Mouse (Mus musculus): ENCODE results near the gene Tmprss13. TPM values are rescaled to one million over a fixed set of nuclear protein-coding genes. Genes with fewer than 3 reads are reported as not detected.

Tmprss13 gene
- polyA plus RNA-seq, 1 experiment from 2014 or later = 0.05 TPM

DNA sequence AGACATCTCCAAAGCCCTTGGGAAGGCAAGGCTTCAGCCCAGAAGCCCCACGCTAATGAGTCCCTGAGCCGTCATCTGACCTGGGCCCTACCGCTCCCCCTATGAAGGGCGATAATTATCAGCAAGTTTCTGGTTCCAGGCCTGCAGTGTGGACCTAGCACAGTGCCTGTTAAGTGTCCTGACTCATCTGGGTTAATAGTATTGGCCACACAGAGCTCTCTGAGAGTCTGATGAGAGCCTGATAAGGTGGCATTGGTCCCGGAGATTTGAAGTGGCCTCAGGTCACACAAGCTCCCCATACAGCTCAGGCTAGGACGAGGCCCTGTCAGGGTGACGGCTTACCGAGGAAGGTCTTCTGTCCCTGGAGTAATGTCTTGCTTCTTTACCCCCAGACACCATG lies 70.7 kb downstream of the Tmprss13 start:
- WGBS = 89% methylated on average over 8 of the region's 8 CpGs

DNA sequence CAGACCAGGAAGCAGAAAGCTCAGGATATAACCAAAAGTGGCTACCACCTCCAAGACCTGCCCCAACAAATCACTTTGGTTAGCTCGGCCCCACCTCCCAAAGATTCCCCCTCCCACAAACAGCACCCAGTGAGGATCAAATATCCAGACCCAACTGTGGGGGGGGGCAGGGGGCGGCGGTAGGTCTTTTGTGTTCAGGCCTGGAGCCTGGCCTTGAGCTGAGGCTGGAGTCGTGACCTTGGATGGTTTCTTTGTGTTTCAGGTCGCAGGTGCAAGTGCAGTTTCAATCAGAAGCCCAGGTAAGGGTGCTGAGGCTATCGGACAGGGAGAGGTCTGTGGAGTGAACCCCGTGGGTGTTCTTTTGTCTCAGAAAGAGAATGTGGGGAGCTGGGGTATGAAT lies 72.4 kb downstream of the Tmprss13 start:
- Histone ChIP-seq H3K27me3 (replicated peaks) (no peaks in the 10 kb centered on the region), H3K9me3 (no peaks in the 10 kb centered on the region), H3K9ac (no peak overlapping the region), H3K4me2 (replicated peaks) (no peak overlapping the region), H3K27ac (no peak overlapping the region), H3K4me3 (no peak overlapping the region), H3K4me1 (no peaks in the 10 kb centered on the region), H3K36me3 (peaks cover 36% of the 10 kb centered on the region)
- ATAC-seq (ENCODE audit: low FRiP score, low read depth) = no peak
- WGBS = 70% methylated on average over 7 of the region's 7 CpGs

More for the DNA sequence above, 70.7 kb downstream of the Tmprss13 start:
- Histone ChIP-seq H3K27me3 (replicated peaks) (no peaks in the 10 kb centered on the region), H3K4me2 (replicated peaks) (no peak overlapping the region), H3K9me3 (no peaks in the 10 kb centered on the region), H3K4me3 (no peak overlapping the region), H3K27ac (no peak overlapping the region), H3K9ac (no peak overlapping the region), H3K36me3 (peaks cover 24% of the 10 kb centered on the region), H3K4me1 (no peaks in the 10 kb centered on the region)
- no peak for ATAC-seq (ENCODE audit: low FRiP score, low read depth)

DNA sequence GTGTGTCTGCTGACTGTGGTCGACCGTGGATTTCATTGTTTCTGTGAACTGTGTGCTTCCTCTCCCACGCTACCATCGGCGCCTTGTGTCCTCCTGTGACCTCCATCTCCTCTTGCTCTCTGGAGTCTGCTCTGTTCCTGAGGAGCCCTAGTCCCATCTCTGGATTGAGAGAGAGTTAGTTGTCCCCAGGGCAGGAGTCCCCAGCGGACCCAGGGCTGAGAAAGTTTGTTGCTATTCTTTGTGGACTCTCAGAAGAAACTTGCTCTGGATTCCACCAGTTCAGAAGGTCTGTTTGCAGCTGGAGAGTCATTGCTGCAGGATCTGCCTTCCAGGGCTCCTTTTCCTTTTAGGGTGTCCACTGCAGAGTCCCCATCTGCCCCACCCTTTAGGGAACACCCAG lies 76.3 kb downstream of the Tmprss13 start:
- no peaks in the 10 kb centered on the region for H3K4me1 ChIP-seq
- H3K4me2 ChIP-seq (replicated peaks) = no peak overlapping the region
- H3K27ac ChIP-seq = no peak overlapping the region
- peaks cover 36% of the 10 kb centered on the region for H3K36me3 ChIP-seq
- no peak for ATAC-seq (ENCODE audit: low FRiP score, low read depth)
- WGBS = 88% methylated on average over 6 of the region's 6 CpGs
- H3K4me3 ChIP-seq = no peak overlapping the region
- no peak overlapping the region for H3K9ac ChIP-seq
- no peaks in the 10 kb centered on the region for H3K27me3 ChIP-seq (replicated peaks)
- no peaks in the 10 kb centered on the region for H3K9me3 ChIP-seq

DNA sequence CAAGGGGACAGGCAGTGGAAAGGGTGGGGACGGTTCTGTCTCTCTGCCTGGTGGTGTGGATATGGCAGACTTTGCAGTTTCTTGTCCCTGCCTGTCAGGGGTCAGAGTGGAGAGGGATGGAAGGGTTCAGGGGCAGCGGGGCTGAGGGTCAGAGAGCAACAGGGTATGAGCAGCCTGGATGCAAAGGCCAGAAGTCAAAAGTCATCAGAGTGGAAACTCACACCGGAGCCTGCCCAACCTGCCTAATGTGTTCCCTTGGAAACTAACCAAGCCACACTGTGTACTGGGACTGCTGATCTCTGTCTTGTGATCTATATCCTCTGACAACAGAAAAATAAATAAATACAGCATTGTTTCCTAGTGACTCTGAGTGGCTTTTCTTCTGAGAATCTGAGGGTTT lies 76.9 kb downstream of the Tmprss13 start:
- Histone ChIP-seq H3K36me3 (peaks cover 36% of the 10 kb centered on the region), H3K4me1 (no peaks in the 10 kb centered on the region), H3K27ac (no peak overlapping the region), H3K4me2 (replicated peaks) (no peak overlapping the region), H3K4me3 (no peak overlapping the region), H3K9ac (no peak overlapping the region), H3K9me3 (no peaks in the 10 kb centered on the region), H3K27me3 (replicated peaks) (no peaks in the 10 kb centered on the region)
- no peak for ATAC-seq (ENCODE audit: low FRiP score, low read depth)
- 78% methylated on average over 3 of the region's 3 CpGs for WGBS

Other genes with a start within 250 kb of the Tmprss13 start
- 0.10 and 0.49 TPM in 2 replicates for gene Jaml, start 239.9 kb upstream of the Tmprss13 start, polyA plus RNA-seq (2016; fragmentation: Nextera tagmentation; extraction: Ambion mirVana)
- 4.2 and 4.8 TPM in 2 replicates for gene Scn2b, start 201.3 kb upstream of the Tmprss13 start, polyA plus RNA-seq (2016; fragmentation: Nextera tagmentation; extraction: Ambion mirVana)
- gene Scn4b, start 180.7 kb upstream of the Tmprss13 start, polyA plus RNA-seq (2016; fragmentation: Nextera tagmentation; extraction: Ambion mirVana) = 0.18 and 0.27 TPM in 2 replicates
- not detected in 2 replicates for gene BC049352, start 137.1 kb upstream of the Tmprss13 start, polyA plus RNA-seq (2016; fragmentation: Nextera tagmentation; extraction: Ambion mirVana)
- gene Tmprss4, start 115.0 kb upstream of the Tmprss13 start, polyA plus RNA-seq (2016; fragmentation: Nextera tagmentation; extraction: Ambion mirVana) = 0.08 TPM in 1 of 2 replicates, not detected in the other
- 0.72 and 1.2 TPM in 2 replicates for gene Il10ra, start 50.0 kb upstream of the Tmprss13 start, polyA plus RNA-seq (2016; fragmentation: Nextera tagmentation; extraction: Ambion mirVana)
- gene Fxyd6, start 51.1 kb downstream of the Tmprss13 start, polyA plus RNA-seq (2016; fragmentation: Nextera tagmentation; extraction: Ambion mirVana) = 186 and 199 TPM in 2 replicates
- gene Fxyd2, start 80.6 kb downstream of the Tmprss13 start, polyA plus RNA-seq (2016; fragmentation: Nextera tagmentation; extraction: Ambion mirVana) = 1.8 and 2.2 TPM in 2 replicates
- gene Dscaml1, start 107.5 kb downstream of the Tmprss13 start, polyA plus RNA-seq (2016; fragmentation: Nextera tagmentation; extraction: Ambion mirVana) = 6.4 and 6.5 TPM in 2 replicates